Mouse (Mus musculus) layer of hippocampus, adult 11-12 months (tissue): ENCODE measurements at regions not wholly inside any gene's neighbourhood (a gene's known extent, or its start where the extent isn't known, plus 50 kb on each side); places are given as distances from the start of the nearest gene placed in this dataset.

Source experiments
- DNase-seq: peaks from one replicate; pipeline ENCODE4 v3.0.0; 2022; ENCODE audit warnings: low spot score

- DNase-seq: peak; percentile 12
Observed at GRCm38 (mm10) chr16:49965528-49966250, 165.4 kb downstream of the Cd47 start.

- no peak for DNase-seq
Observed at GRCm38 (mm10) chr16:49966251-49966588, 165.9 kb downstream of the Cd47 start.

GRCm38 (mm10) chr16:49967110-49967509 is 166.8 kb downstream of the Cd47 start:
- DNase-seq: no peak

GRCm38 (mm10) chr16:49968291-49968870 is 168.0 kb downstream of the Cd47 start:
- no peak for DNase-seq

- no peak for DNase-seq
Observed at GRCm38 (mm10) chr16:49969035-49969434, 168.7 kb downstream of the Cd47 start.

DNA sequence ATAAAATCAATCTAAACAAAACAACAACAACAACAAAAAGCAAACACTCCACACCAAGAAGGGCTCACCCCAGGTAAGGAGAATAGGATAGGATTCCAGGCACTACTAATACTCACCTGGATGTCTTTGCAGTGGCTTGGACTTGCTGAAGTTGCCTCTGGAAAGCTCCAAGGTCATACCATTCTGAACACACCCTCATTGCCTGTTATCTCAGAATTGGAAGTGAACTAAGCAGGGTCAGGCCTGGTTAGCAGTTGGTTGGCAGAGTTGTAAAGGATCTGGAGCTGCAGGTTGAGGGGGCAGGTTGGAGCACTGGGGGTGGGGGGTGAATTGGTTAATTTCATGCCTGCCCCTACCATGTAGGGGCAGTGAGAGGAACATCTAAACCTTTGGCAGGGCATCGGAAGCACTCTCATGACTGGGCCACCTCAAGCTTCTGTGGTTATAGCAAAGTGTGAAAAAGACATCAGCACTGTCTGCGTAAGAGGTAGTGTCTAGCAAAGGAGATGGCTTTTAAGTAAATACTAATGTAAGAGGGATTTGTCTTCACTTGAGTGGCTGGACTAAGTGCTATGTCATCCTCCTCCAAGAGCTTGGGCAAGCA is 169.5 kb downstream of the Cd47 start:
- DNase-seq: no peak

DNA sequence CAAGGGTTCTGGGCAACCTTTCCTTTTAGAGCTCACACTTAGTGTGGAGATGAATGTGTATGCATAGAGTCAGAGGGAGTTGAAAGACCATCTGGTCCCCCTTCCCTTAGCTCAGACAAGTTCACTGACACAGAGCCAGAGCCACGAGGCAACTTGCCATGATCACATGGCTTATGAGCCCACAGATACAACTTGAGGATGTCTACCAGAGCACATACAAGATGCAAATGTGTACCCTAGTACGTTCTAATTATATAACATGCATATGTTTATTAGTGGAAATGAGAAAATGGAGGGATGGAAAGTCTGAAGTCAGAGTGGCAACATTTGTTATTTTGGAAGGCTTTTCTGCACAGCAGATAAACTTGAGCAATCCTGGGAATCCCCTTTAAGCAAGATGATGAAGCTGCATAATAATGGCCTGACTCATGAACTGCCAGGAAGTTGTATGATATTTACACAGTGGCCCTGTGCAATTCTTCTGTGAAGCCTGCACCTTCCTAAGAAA is 170.0 kb downstream of the Cd47 start:
- no peak for DNase-seq

- no peak for DNase-seq
Observed at GRCm38 (mm10) chr16:49971141-49971555, 170.8 kb downstream of the Cd47 start.

DNA sequence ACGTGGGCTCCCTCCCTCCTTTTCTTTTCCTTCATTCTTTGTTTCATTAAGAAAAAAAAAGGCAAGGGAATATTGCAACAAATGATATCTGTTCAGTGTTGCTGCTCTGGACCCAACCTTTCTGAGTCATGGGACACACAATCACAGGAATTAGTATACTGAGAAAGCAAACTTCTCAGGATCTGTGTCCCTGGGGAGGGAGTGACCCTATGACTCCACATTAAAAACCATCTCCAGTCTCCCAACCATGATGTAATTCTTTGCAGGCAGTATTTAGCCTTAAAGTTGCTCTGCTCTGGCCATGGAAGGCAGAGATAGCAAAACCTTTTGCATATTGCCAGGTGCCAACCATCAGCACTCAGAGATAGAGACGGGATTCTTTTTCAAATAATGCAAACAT is 176.9 kb downstream of the Cd47 start:
- no peak for DNase-seq

DNA sequence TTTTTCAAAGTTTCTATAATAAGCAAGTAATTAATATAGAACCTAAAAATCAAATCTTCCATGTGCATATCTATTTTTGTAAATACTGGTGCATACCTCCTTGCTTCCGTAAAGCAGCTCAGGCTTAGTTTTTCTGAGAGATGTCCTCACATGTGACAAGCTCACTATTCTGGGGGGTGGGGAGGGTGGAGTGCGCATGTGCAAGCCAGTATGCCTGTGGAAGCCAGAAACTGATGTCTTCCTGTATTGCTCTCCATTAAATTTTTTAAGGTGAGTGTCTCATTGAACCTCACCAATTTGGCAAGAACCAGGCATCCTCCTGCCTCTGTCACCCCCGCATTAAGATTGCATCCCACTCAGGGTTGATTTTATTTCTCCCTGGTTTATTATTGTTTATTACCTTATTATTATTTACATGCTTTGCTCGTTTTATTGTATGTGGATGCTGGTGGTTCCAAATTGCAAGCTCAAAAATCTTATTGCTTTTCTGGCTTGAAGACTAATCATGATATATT is 179.2 kb downstream of the Cd47 start:
- no peak for DNase-seq

GRCm38 (mm10) chr16:49980178-49980646 is 179.9 kb downstream of the Cd47 start:
- DNase-seq: peak; percentile 9

GRCm38 (mm10) chr16:49982180-49982579 is 181.8 kb downstream of the Cd47 start:
- peak; percentile 31 for DNase-seq

DNA sequence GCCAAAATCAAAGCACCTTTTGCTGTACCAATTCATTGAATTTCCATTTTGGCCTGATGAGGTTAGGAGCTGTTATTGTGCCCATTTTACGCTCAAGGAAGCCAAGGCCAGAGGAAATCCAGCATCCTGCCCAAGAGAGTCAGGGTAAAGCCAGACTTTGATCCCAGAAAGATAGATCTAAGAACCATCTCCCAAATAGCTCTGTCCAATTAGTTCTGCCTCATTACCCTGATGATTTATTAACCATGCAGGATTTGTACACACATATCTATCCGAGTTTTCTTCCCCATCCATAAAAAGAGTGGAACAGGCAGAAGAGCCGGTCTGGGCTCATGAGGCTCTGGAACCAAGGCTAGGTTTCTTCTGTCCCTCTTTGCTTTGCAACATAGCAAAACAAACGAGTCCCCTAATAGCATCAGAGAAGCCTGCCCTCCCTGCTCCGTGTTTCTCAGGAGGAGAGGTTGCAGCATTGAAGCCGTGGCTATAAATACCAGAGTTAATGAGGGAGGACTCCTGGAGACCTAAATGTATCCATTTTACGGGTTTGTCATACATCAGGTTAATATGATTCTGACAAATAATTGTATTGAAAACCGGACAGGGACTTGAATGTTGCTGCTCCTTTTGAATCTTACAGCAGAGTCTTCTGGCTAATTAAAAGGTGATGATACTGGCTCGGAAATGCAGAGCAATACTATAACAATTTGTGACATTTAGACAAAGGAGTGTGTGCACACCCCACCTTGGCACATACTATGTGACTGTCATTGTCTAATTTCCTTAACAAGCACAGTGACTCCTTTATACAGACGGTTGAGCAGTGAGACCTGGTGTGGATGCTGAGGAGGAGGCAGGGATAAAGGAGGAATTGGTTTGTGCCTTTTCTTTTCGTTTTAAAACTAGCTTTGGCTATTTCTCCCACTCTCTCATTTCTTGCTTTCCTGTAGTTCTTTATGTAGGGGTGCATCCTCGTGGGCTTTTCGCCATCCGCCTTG is 185.0 kb downstream of the Cd47 start:
- DNase-seq: no peak

- DNase-seq: no peak
Observed at GRCm38 (mm10) chr16:49986954-49987353, 186.6 kb downstream of the Cd47 start.

- DNase-seq: no peak
Observed at GRCm38 (mm10) chr16:49995822-49996221, 195.5 kb downstream of the Cd47 start.

DNA sequence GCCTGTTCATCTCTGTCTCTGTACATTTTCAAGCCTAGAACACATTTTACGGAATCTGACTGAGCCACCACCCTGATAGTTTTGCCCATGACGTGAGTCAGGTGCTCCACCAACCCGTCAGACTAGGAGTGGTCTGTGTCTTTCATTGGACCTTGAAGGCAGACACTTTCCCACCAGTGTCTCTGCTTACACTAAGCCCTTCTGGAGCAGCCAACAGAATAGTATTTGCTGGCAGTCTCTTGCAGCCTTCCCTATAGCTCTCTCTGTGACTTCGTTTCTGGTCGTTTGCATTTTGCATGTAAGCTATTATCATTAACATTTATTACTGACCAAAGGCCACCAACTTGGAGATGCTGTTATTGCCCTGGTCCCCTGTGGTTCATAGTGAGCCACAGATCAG is 196.3 kb downstream of the Cd47 start:
- DNase-seq: no peak

- DNase-seq: no peak
Observed at GRCm38 (mm10) chr16:49997040-49997439, 196.7 kb downstream of the Cd47 start.

GRCm38 (mm10) chr16:50000805-50001204 is 200.5 kb downstream of the Cd47 start:
- DNase-seq: no peak

DNA sequence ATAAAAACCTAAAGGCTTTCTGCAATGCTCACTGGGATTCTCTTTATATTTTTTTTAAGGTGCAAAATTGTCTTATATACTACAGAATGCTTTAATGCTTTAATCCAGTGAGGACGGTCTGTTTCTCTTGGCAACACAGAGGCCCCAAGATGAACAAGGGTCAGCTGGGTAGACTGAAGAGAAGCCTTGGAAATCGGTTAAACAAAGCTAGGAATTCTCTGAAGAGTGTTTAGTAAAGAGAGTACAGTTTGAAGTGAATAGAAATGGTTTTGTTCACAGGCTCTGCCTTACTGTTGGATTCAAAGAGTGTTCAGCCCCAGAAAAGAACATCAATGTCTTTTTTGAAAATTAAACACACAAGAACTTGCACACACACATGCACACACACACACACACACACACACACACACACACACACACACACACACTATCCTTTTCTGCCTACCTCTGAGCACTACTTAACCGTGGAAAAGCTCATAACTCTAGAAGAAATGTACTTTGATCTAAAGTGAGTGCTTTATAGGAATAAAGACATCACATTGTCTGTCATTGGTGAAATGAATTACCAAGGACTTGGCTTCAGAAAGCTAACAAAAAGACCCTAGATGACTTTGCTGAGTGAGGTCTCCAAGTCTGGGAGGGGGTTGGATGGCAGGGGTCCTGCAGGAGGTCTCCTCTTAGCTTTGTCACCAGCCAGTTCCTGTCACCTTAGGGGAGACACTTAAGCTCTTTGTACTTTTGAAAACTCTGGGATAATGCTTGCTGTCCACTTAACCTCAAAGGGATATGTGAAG is 201.5 kb downstream of the Cd47 start:
- no peak for DNase-seq

GRCm38 (mm10) chr16:50002456-50002788 is 202.1 kb downstream of the Cd47 start:
- DNase-seq: no peak

- no peak for DNase-seq
Observed at GRCm38 (mm10) chr16:50009046-50009445, 208.7 kb downstream of the Cd47 start.
